Mouse (Mus musculus) ES-Bruce4 (cell line): ENCODE data around the gene Gm1673.

Experiments
- CTCF ChIP-seq: IDR thresholded peaks from one replicate; pipeline ENCODE4 v1.8.1; 2011; ENCODE audit warnings: low read depth, low read length
- EP300 ChIP-seq: IDR thresholded peaks from 2 replicates; pipeline ENCODE4 v1.6.1; 2011; ENCODE audit warnings: low read depth, low read length; ENCODE audit not compliant: insufficient read depth
- POLR2A ChIP-seq: IDR thresholded peaks from one replicate; pipeline ENCODE4 v1.8.1; 2011; ENCODE audit warnings: low read length; ENCODE audit not compliant: insufficient read depth

DNA sequence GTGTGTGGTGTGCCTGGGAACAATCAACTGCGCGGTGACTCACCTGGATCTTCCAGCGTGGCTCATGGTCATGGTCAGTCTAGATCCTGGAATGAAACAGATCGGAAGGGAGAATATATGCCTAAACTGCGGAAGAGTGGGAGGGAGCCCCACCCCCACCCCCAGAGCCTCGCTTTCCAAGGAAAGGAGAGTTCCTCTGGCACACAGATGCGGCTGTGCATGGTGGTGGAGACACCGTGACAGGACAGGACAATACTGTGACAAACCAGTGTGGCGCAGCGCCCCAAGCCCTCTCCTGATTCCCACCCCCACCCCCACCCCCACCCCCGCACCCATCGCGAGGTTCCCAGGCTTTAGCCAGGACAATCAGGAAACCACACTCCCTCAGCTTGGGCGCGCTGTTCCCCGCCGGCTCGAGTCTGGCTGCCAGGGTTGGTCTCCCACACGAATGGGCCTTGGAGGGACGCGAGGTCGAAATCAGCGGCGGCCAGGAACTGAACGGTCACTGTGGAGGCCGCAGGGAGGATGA is 438 bp upstream of the Gm1673 start:
- TF ChIP-seq CTCF: no peak
- TF ChIP-seq POLR2A: no peak
- TF ChIP-seq EP300: no peak
